Mouse (Mus musculus) kidney, adult 2 months (tissue): Measurements from ENCODE around the gene Olfr56.

Experiments used
- CTCF ChIP-seq: fragments of 200-500 bp; conservative IDR thresholded peaks from 2 replicates; pipeline ENCODE4 v1.5.1; 2011; ENCODE audit warnings: low read depth, mild to moderate bottlenecking, control low read depth, low read length, moderate library complexity, mixed read lengths; ENCODE audit not compliant: insufficient read depth, insufficient read length
- POLR2A ChIP-seq: fragments of 200-500 bp; IDR thresholded peaks from one replicate; pipeline ENCODE4 v1.6.1; 2011; ENCODE audit warnings: low read depth, low read length, control low read depth

DNA sequence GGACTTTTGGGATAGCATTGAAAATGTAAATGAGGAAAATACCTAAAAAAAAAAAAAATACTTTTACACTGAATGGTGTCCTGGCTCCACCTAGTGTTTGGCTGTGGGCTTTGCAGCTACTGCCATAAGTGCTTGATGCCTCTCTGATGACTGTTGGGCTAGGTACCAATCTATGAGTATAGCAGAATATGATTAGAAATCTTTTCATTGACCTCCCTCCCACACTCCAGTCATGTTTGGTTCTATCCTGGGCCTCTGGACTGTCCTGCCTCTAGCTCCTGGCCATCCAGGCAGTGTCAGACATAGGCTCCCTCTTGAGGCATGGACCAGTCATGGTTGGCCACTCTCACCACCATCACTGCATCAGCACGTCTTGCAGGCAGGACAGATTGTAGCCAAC, 130.1 kb downstream of the Olfr56 start:
- TF ChIP-seq CTCF (peak; percentile 67), POLR2A (no peak)
